Mouse (Mus musculus) liver, embryonic 12.5 days (tissue): ENCODE data around the gene Rpl27. TPM values are rescaled to one million over a fixed set of nuclear protein-coding genes. Genes with fewer than 3 reads are reported as not detected.
A peak's percentile ranks its signal among the peaks of the same experiment; 100 is the strongest.
"Not testable (repeated sequence)": the region's sequence is repeated elsewhere in the genome, so short reads cannot be mapped to it uniquely, and the experiment has no call there.

Experiments used
- ATAC-seq: fragments of 200-750 bp; cut with Nextera tagmentation; 2 replicates; pipeline ENCODE4 v1.8.0; 2017; ENCODE audit warnings: moderate number of reproducible peaks, mild to moderate bottlenecking, moderate library complexity
- H3K27ac ChIP-seq: fragments of 300-500 bp; sonication (generic); 2 replicates; pipeline ENCODE4 v1.5.1; 2016; ENCODE audit warnings: mild to moderate bottlenecking
- H3K27me3 ChIP-seq: fragments of 300-500 bp; sonication (generic); replicated peaks from 2 replicates; pipeline ENCODE4 v1.6.1; 2016; ENCODE audit warnings: mild to moderate bottlenecking, moderate library complexity
- H3K36me3 ChIP-seq: fragments of 300-500 bp; sonication (generic); 2 replicates; pipeline ENCODE4 v1.6.1; 2016; ENCODE audit warnings: mild to moderate bottlenecking, moderate library complexity
- H3K4me1 ChIP-seq: fragments of 300-500 bp; sonication (generic); 2 replicates; pipeline ENCODE4 v1.6.1; 2016
- H3K4me2 ChIP-seq: fragments of 300-500 bp; sonication (generic); 2 replicates; pipeline ENCODE4 v1.6.1; 2016; ENCODE audit warnings: mild to moderate bottlenecking, moderate library complexity
- H3K4me3 ChIP-seq: fragments of 300-500 bp; sonication (generic); 2 replicates; pipeline ENCODE4 v1.5.1; 2016; ENCODE audit warnings: mild to moderate bottlenecking, moderate library complexity
- H3K9ac ChIP-seq: fragments of 300-500 bp; sonication (generic); 2 replicates; pipeline ENCODE4 v1.6.1; 2016; ENCODE audit warnings: mild to moderate bottlenecking, moderate library complexity
- H3K9me3 ChIP-seq: fragments of 300-500 bp; sonication (generic); replicated peaks from 2 replicates; pipeline ENCODE4 v1.6.1; 2016; ENCODE audit warnings: mild to moderate bottlenecking, moderate library complexity
- WGBS: fragments of 180-500 bp; shearing (Covaris S2); methylation state at CpG from one replicate; pipeline ENCODE4 v1.1.7; 2016; ENCODE audit not compliant: insufficient replicate concordance; 5-methylcytosine and 5-hydroxymethylcytosine counted together
- polyA plus RNA-seq: library from polyadenylated mRNA; unstranded; fragments of >200 nt; fragmentation: Nextera tagmentation; extraction: Ambion mirVana; gene quantifications from 2 replicates; pipeline ENCODE4 v1.2.1, GENCODE M21; 2016

Gene Rpl27
- polyA plus RNA-seq, 1 experiment from 2014 or later, result 390 TPM

DNA sequence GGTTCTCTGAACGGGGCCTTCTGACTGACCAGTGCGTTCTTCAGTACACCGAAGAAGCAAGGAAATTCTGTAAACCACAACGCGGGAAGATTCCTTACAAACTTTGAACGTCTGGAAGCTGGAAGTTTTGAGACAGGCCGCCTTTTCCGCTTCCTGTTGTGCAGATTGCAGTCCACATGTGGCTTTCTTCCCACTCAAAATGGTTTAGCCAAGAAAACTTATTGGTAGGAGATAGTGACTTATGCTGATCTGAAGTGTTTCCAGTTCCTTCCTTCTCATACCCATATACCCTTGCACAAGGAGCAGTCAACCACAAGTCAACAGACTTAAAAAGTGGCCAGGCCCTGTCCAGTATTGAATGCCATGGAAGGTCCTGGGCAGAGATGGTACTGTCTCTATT lies 15.9 kb upstream of the Rpl27 start:
- Histone ChIP-seq H3K36me3 (peaks cover 25% of the 10 kb centered on the region), H3K9me3 (no peaks in the 10 kb centered on the region), H3K27me3 (no peaks in the 10 kb centered on the region), H3K9ac (peak overlapping the region; percentile 85), H3K4me2 (peak overlapping the region; percentile 99), H3K4me3 (peak overlapping the region; percentile 98), H3K27ac (no peak overlapping the region), H3K4me1 (peaks cover 32% of the 10 kb centered on the region)
- WGBS, result 42% methylated on average over 8 of the region's 8 CpGs
- ATAC-seq, result no peak

DNA sequence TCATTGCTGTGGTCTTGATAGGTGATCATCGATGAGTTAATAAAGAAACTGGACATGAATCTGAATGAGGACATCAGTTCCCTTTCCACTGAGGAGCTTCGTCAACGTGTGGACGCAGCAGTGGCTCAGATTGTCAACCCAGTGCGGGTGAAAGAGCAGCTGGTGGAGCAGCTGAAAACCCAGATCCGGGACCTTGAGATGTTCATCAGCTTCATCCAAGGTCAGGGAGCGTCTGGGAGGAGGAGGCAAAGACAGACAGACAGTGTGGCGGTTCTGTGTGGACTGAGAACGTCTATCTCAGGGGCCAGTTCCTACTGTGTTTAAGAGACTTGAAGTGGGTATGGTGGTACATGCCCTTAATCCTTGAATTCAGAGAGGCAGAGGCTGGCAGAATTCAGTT lies 10.8 kb upstream of the Rpl27 start:
- H3K4me1 ChIP-seq, result peaks cover 20% of the 10 kb centered on the region
- no peaks in the 10 kb centered on the region for H3K27me3 ChIP-seq
- no peak overlapping the region for H3K4me2 ChIP-seq
- no peak overlapping the region for H3K9ac ChIP-seq
- H3K9me3 ChIP-seq, result no peaks in the 10 kb centered on the region
- H3K27ac ChIP-seq, result no peak overlapping the region
- WGBS, result 81% methylated on average over 9 of the region's 9 CpGs
- H3K4me3 ChIP-seq, result no peak overlapping the region
- no peak for ATAC-seq
- H3K36me3 ChIP-seq, result peaks cover 72% of the 10 kb centered on the region

DNA sequence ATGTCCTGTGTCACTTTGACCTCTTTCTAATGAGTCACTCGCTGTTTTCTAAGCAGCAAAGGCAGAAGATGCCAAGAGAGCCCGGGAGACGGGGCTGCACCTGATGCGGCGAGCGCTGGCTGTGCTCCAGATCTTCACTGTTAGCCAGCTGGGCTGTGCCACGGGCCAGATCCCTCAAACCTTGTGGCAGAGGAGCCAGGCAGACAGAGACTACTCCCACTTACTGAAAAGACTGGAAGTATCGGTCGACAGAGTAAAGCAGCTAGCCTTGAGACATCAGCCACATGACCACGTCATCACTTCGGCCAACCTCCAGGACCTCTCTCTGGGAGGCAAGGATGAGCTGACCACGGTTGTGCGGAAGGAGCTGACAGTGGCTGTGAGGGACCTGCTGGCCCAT lies 8.7 kb upstream of the Rpl27 start:
- Histone ChIP-seq H3K36me3 (peaks cover 72% of the 10 kb centered on the region), H3K27ac (no peak overlapping the region), H3K9ac (no peak overlapping the region), H3K27me3 (no peaks in the 10 kb centered on the region), H3K9me3 (no peaks in the 10 kb centered on the region), H3K4me2 (no peak overlapping the region), H3K4me1 (peaks cover 8% of the 10 kb centered on the region), H3K4me3 (no peak overlapping the region)
- ATAC-seq, result no peak
- WGBS, result 90% methylated on average over 13 of the region's 13 CpGs

DNA sequence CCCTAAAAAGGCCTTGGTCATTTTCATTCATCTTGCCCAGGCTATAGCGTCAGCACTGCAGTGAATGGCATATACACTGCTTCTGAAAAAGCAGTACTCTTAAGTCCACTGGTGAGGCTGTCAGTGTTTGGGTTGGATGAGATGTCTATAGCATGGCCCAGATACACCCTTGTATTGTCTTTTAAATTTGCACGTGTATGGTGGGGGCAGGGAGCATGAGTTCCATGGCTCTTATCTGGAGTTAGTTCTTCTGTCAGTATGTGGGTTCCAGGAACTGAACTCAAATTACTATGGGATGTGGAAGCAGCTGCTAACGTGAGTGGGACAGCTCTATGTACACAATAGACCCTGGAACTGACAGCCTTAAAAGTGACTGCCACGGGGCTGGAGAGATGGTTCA lies 6.3 kb upstream of the Rpl27 start:
- 45% methylated on average over 4 of the region's 4 CpGs for WGBS
- no peak overlapping the region for H3K4me2 ChIP-seq
- 0 out of 2 replicates have a peak, but pooled peaks have one; percentile 35 for ATAC-seq

DNA sequence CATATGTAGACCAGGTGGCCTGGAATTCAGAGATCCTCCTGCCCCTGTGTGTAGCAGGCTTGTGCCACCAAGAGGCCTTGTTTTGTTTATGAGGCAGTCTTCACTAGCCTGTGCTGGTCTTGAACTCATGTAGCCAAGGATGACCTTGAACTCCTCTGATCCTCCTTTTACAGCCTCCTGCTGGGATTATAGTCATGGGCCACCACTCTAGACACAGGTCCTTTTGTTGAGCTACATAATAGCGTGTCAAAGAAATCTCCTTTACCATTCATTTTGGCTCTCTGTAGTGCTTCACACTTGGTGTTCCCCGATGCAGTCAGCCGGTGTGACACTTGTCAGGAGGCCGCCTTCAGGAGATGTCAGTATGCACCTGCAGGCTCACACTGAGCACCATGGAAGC lies 5.2 kb upstream of the Rpl27 start:
- no peak for ATAC-seq
- Histone ChIP-seq H3K9me3 (no peaks in the 10 kb centered on the region), H3K27me3 (no peaks in the 10 kb centered on the region), H3K27ac (no peak overlapping the region), H3K4me2 (no peak overlapping the region), H3K36me3 (peaks cover 40% of the 10 kb centered on the region), H3K4me3 (no peak overlapping the region), H3K4me1 (peaks cover 8% of the 10 kb centered on the region), H3K9ac (no peak overlapping the region)
- 81% methylated on average over 4 of the region's 4 CpGs for WGBS

More for the DNA sequence above, 6.3 kb upstream of the Rpl27 start:
- Histone ChIP-seq H3K9me3 (no peaks in the 10 kb centered on the region), H3K27me3 (no peaks in the 10 kb centered on the region), H3K4me3 (no peak overlapping the region), H3K9ac (no peak overlapping the region), H3K36me3 (peaks cover 50% of the 10 kb centered on the region), H3K4me1 (peaks cover 8% of the 10 kb centered on the region), H3K27ac (no peak overlapping the region)

DNA sequence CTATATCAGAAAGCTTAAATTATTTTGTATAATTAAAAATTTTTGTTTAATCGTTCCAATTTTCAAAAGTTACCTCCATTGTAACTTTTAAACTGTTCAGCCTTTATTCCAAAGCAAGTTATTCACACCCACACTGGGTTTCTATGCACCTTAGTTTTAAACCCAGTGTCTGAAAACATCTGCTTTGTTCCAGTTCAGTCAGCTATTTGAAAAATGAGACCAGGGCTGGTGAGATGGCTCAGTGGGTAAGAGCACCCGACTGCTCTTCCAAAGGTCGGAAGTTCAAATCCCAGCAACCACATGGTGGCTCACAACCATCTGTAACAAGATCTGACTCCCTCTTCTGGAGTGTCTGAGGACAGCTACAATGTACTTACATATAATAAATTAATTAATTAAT lies 4.1 kb upstream of the Rpl27 start:
- H3K27me3 ChIP-seq, H3K4me3 ChIP-seq, H3K27ac ChIP-seq, H3K9me3 ChIP-seq, ATAC-seq, H3K4me2 ChIP-seq, H3K9ac ChIP-seq: not testable (repeated sequence)
- 36% methylated on average over 3 of the region's 3 CpGs for WGBS
- H3K4me1 ChIP-seq, result peaks cover 10% of the 10 kb centered on the region
- peaks cover 33% of the 10 kb centered on the region for H3K36me3 ChIP-seq

DNA sequence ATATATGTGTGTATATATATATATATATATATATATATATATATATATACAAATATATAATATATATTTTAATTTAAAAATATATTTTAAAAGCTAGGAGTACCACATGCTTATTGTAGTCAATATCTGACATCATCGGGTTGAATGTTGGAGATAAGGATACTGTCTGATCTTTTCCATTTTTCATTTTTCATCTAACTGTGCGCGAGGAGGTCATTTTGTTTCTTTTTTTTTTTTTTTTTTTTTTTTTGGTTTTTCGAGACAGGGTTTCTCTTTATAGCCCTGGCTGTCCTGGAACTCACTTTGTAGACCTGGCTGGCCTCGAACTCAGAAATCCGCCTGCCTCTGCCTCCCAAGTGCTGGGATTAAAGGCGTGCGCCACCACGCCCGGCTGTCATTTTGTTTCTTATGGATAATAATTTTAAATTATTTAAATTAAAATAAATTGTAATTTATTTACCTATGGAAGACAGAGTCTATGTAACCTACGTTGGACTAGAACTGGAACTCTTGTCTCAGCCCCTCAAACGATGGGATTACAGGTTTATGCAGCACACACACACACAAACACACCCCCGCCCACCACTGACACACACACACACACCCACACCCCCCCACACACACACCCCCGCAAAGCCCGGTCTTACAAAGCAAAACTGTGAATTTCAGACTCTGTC lies 510 bp upstream of the Rpl27 start:
- peaks cover 36% of the 10 kb centered on the region for H3K36me3 ChIP-seq
- ATAC-seq, H3K9me3 ChIP-seq, H3K27me3 ChIP-seq: not testable (repeated sequence)
- peak overlapping the region; percentile 66; the same call in 1 of the 2 replicates for H3K9ac ChIP-seq
- peak overlapping the region; percentile 83; the same call in 1 of the 2 replicates for H3K27ac ChIP-seq
- peak overlapping the region; percentile 90 for H3K4me2 ChIP-seq
- peak overlapping the region; percentile 89 for H3K4me3 ChIP-seq
- peaks cover 28% of the 10 kb centered on the region for H3K4me1 ChIP-seq
- WGBS, result 23% methylated on average over 15 of the region's 15 CpGs

DNA sequence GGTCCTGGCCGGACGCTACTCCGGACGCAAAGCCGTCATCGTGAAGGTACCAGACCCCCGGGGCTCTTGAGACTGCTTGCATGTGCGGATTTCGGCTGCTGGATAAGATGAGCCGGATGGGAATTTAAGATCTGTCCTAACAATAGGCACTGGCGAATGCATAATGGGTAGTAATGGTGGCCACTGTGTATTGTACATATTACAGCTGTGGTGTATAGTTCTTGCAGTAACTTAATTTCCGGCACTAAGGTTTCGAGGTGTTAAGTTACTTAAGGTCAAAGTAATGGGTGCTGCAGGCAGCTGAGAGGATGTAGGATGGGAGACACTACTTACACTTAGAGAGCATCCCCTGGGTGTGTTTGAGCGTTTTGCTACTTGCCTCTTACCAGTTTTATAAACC lies 662 bp downstream of the Rpl27 start:
- no peaks in the 10 kb centered on the region for H3K27me3 ChIP-seq
- peak overlapping the region; percentile 83 for H3K27ac ChIP-seq
- WGBS, result 2% methylated on average over 14 of the region's 14 CpGs
- H3K4me3 ChIP-seq, result peak overlapping the region; percentile 89
- peak overlapping the region; percentile 92 for H3K9ac ChIP-seq
- no peaks in the 10 kb centered on the region for H3K9me3 ChIP-seq
- ATAC-seq, result no peak
- peak overlapping the region; percentile 90 for H3K4me2 ChIP-seq
- peaks cover 36% of the 10 kb centered on the region for H3K36me3 ChIP-seq
- peaks cover 33% of the 10 kb centered on the region for H3K4me1 ChIP-seq

DNA sequence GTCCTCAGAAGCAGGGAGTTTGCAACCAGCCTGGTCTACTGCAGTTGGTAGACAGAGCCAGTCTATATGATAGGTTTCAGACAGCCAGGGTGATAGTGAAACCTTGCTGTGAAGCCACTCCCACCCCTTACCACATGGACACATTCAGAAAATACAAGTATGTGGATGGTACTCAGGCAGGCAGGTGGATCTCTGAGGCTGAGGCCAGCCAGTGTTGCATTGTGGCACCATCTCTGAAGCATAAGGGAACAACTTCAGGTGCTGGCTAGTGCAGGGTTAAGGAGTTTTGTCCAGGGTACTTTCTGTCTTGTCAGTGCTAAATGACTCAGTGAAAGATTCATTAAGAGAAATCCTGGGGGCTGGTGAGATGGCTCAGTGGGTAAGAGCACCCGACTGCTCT lies 4.2 kb downstream of the Rpl27 start:
- Histone ChIP-seq H3K4me1 (peaks cover 66% of the 10 kb centered on the region), H3K4me3 (no peak overlapping the region), H3K4me2 (no peak overlapping the region), H3K27ac (peak overlapping the region; percentile 71), H3K27me3 (no peaks in the 10 kb centered on the region), H3K36me3 (peaks cover 36% of the 10 kb centered on the region), H3K9me3 (no peaks in the 10 kb centered on the region), H3K9ac (no peak overlapping the region)
- no peak for ATAC-seq
- WGBS, result 54% methylated on average over 1 of the region's 1 CpGs

DNA sequence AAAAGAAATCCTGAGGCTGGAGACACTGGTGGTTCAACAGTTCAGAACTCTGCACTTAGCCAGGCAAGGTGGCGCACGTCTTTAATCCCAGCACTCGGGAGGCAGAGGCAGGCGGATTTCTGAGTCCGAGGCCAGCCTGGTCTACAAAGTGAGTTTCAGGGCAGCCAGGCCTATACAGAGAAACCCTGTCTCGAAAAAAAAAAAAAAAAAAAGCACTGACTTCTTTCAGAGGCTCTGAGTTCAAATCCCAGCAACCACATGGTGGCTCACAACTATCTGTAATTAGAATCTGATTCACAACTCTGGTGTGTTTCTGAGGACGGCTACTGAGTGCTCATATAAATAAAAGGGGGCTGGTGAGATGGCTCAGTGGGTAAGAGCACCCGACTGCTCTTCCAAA lies 4.8 kb downstream of the Rpl27 start:
- H3K4me3 ChIP-seq, H3K27me3 ChIP-seq, H3K9me3 ChIP-seq, H3K4me2 ChIP-seq, H3K9ac ChIP-seq, ATAC-seq, H3K27ac ChIP-seq: not testable (repeated sequence)
- peaks cover 71% of the 10 kb centered on the region for H3K4me1 ChIP-seq
- H3K36me3 ChIP-seq, result peaks cover 36% of the 10 kb centered on the region
- 78% methylated on average over 8 of the region's 8 CpGs for WGBS

DNA sequence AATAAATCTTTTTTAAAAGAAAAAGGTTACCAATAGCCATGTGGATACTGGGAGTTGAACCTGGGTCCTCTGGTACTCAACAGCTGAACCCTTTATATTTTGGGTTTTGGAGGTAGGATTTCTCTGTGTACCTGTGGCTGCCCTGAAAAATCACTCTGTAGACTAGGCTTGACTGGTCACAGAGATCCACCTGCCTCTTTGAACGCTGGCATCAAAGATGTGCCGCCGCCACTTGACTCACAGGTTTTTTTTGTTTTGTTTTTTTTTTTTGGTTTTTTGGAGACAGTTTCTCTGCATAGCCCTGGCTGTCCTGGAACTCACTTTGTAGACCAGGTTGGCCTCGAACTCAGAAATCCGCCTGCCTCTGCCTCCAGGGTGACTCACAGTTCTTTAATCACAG lies 5.7 kb downstream of the Rpl27 start:
- H3K27ac ChIP-seq, result peak overlapping the region; percentile 96
- no peak overlapping the region; the same call in 1 of the 2 replicates for H3K9ac ChIP-seq
- ATAC-seq, result no peak
- H3K4me3 ChIP-seq, result peak overlapping the region; percentile 81
- peaks cover 35% of the 10 kb centered on the region for H3K36me3 ChIP-seq
- H3K4me1 ChIP-seq, result peaks cover 79% of the 10 kb centered on the region
- 79% methylated on average over 5 of the region's 5 CpGs for WGBS
- H3K9me3 ChIP-seq, result no peaks in the 10 kb centered on the region
- peak overlapping the region; percentile 85 for H3K4me2 ChIP-seq
- H3K27me3 ChIP-seq, result no peaks in the 10 kb centered on the region

DNA sequence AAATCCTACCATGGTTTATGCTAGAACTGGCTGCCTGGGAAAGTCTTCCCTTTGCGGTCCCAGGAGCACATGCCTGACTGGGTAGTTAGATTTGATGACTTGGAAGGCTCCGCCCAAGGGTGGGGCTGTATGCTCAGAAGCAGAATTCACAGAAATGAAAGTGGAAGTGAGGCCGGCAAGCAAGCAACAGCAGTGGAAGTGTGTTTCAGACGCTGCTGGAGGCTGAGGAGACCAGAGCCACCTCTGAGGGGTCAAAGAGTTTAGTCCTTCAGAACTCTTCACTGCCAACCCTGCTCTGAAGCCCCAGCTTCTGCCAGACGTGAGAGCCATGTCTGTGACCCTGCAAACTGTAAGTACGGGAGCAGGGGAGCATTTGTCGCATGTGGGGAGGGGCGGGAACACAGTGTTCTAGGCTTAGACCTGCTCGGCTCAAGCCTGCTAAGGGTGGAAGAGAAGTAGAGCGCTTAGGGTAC lies 6.2 kb downstream of the Rpl27 start, which contains the start of gene Ifi35:
Gene Ifi35, plus strand, starts transcription at position 134 of the 473 bp plus-strand sequence.
- H3K9ac ChIP-seq, result peak within 1 kb of the TSS; percentile 85
- WGBS, result 6% methylated on average over 10 of the region's 10 CpGs
- H3K27me3 ChIP-seq, result no peaks in the 10 kb centered on the region
- no peaks in the 10 kb centered on the region for H3K9me3 ChIP-seq
- H3K27ac ChIP-seq, result peak within 1 kb of the TSS; percentile 96
- peaks cover 74% of the 10 kb centered on the region for H3K4me1 ChIP-seq
- H3K4me2 ChIP-seq, result peak within 1 kb of the TSS; percentile 85
- peaks cover 31% of the 10 kb centered on the region for H3K36me3 ChIP-seq
- peak; percentile 89 for ATAC-seq
- peak within 1 kb of the TSS; percentile 81 for H3K4me3 ChIP-seq
